Mouse (Mus musculus) left cerebral cortex, postnatal 10 days (tissue): Measurements from ENCODE around the gene P2ry6. TPM values are rescaled to one million over a fixed set of nuclear protein-coding genes. Genes with fewer than 3 reads are reported as not detected.

Experiments used
- DNase-seq, 2 experiments: peaks; one replicate each; pipeline ENCODE4 v3.0.0; 2021 to 2022; ENCODE audit warnings: low spot score in 2 of 2, mixed read lengths in 1 of 2; ENCODE audit errors: extremely low spot score in 1 of 2
- intact Hi-C: fragments of 180-260 bp; cut with DNase I; formaldehyde crosslinking; loops from one replicate; pipeline ENCODE4 v1.15.1; 2025
- total RNA-seq, 2 experiments: library from RNA; stranded (reverse); gene quantifications; 2 replicates each; pipeline ENCODE4 v1.2.3; 2021

P2ry6 gene
- total RNA-seq, 2 experiments from 2014 or later, result 3.5 to 4.0 TPM

DNA sequence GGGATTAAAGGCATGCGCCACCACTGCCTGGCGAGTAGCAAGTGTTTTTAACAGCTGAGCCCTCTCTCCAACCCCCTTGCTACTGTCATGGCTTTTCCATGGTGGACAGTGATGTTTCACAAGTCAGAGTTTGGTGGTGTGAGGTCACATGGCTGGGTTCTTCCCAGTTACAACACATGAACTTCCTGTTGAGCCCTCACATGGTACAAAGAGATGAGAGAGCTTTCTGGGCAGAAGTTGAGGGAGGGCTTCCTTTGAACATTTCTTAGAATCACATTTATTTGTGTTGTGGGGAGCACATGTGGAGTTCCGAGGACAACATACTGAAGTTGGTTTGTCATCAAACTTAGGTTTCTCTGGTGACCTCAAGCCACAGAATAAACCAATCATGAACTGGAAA lies 17.5 kb upstream of the P2ry6 start:
- no peak for DNase-seq
- intact Hi-C loops, result no loop called here

DNA sequence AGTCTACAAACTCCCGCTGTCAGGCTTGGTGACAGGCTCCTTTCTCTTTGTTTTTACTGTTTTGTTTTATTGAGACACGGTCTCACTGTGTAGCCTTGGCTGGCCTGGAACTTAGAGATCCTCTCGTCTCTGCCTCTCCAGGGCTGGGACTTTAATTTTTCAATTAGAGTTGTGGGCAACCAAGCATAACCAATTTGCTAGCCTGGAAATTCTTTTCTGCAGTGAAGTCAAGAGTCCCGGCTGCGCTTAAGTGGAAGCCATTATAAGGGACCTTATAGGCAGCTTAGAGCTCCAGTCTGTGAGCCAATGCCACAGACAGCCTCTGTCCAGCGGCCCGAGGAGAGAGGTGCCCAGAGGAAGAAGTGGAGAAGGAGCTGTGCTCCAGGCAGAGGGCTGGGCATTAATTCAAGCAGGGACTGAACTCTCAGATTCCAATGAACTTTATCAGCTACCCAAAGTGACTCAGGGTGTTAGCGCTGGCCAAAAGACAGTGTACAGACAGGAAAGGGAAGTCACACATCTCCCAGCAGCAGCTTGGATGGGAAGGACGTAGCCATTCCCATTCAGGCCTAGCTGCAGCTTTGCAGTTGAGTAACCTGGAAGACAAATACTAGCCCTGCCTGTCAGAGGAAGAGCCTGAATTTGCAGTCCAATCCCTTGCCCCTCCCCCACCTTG lies 16.3 kb upstream of the P2ry6 start:
- intact Hi-C loops, result no loop called here
- no peak for DNase-seq

DNA sequence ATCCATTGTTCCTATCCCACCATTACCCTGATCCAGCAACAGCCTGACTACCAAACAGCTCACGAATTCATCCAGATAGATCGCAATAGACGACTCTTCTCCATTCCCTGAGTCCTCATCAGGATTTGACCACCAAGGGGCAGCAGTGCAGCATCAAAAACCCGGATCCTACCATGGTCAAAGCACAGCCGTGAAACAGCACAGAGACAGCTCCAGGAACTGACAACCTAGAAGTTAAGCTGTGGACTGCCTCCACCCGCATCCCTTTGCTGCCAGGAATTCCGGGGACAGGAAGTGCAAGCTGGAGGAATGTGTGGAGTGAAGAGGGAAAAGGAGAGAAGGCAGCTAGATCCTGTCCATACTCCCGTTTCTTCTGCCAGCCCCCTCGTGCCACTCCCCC lies 13.6 kb upstream of the P2ry6 start:
- intact Hi-C loops, result loop anchor here (1.0 kb wide), 1 partner anchor 63 kb away; no protein-coding TSS in a partner anchor

DNA sequence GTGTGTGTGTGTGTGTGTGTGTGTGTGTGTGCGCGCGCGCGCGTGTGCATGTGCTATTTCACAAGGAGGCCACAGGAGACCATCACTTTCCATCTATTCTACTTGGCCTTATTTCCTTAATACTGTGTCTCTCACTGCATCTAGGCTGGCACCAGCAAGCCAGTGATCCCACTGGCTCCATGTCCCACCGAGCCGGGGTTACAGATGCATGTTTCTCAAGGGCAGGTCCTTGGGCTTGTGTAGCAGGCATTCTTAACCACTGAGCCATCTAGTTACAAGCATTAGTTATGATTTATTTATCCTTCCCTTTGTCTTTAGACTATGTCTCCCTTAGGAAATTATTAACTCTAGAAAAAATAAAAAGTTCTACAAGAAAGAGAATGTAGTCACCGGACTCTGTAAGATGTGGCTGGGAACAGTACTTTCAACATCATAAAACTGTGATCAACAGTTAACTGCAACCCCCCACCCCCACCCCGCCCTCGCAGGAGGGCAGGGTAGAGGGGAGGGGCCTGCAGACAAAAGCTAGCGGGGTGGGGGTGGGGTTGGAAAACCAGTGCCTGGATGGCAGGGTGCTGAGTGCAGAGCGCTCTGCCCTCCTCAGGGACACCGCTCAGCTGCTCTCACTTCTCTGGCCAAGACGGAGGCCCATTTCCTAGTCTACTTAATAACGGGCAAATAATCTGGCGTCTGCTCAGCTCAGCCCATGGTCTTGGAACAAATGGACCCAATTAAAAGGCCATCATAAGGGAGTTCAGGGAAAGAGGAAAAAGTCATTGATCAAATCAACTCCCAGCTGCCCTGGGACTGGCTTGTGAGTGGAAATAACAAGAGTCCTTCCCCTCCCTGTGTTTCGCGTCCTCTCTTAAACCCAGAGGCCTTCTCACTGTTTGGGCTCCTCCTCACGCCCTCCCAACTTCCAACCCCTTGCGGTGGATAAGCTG lies 10.3 kb upstream of the P2ry6 start:
- intact Hi-C loops, result no loop called here
- DNase-seq, result no peak

More for the DNA sequence above, 13.6 kb upstream of the P2ry6 start:
- peak; percentile 66 to 72 for DNase-seq

DNA sequence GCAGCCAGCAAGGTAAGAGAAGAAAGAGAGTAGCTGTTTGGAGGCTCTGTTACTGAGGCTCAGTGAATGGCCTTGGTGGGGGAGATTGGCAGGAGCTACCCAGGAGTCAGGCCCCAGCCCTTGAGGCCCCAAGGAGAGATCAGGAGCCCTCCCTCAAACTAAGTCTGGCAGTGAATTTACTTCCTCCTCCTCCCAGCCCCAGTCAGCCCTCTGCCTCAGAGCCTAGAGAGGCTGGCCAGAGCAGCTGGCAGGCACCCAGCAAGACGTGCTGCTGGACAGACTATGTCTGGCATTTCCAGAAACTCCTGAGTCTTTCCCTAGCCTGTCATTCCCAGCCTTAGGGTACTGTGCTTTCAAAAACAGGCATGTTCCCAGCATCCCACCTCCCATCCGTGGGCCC lies 4.7 kb upstream of the P2ry6 start:
- intact Hi-C loops, result no loop called here

DNA sequence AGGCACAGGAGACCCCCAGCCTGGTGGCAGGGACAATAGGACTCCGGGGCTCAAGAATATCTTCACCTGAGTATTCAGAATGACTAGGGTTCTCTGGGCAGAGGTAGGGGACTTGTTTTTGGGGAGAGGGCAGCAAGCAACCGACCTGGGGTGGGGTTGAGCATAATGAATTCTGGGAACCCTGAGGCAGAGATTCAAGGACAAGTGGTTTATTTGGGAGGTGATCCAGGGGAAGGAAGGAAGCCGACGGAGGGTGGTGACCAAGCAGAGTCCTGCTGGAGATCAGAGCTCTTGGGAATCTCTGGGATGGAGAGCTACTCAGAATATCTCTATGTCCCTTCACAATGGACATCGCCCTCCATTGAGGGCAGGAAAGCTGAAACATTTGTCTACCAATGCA lies 3.7 kb upstream of the P2ry6 start:
- intact Hi-C loops, result no loop called here

More for the DNA sequence above, 4.7 kb upstream of the P2ry6 start:
- peak; percentile 40 to 82 for DNase-seq

DNA sequence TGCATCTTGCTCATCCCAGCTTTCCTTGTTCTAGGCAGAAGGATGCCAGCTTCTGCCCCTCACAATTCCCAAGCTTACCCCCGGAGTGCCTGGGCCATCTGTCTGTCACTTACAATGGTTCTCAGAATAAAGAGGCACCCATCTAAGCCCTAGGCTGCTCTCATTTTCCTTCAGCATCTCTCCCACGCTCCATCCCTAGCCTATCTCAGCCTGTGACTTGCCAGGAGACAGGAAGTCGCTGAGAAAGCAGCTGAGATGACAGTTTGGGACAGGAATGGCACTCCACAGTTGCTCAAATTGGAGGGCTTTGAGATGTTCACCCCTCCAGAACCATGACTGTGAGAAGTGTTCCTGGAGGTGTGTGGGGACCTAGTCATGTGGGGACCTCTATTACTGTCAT lies 1.6 kb downstream of the P2ry6 start:
- intact Hi-C loops, result no loop called here
- no peak for DNase-seq

More for the DNA sequence above, 3.7 kb upstream of the P2ry6 start:
- no peak for DNase-seq

DNA sequence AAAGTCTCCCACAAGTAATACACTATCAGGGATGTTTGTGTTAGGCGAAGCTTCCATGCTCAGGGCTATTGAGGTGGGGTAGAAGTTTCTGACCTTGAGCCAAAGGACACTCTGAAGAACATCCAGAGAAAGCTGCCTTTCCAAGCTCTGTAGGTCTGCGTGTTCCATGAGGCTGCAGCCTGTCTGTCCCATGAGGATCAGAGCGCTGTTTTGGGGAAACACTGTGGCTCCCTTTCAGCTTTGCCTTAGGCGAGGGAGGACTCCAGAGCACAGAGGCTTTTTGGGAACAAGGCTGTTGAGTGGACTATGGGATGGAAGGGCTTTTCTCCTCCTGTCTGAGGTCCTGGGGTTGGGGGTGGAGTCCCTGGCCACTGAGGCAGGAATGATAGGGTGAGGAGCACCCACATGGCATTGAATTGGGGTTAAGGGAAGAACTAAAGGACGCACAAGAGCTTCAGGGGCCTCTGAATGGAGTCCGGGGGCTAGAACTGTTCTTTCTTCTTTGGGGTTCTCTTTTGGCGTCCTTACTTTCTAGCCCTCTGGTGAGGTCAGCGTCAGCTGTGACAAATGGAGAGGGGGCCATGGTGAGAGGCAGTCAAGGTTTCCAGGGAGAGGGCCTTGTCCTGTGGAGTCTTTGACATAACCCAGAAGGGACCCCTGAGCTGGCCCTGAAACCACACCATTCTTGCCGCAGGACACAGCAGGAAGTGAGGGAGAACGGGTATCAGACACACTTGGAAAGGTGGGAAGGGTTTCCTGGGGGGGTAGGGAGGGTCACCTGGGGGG lies 5.4 kb downstream of the P2ry6 start:
- DNase-seq, result no peak
- intact Hi-C loops, result no loop called here

DNA sequence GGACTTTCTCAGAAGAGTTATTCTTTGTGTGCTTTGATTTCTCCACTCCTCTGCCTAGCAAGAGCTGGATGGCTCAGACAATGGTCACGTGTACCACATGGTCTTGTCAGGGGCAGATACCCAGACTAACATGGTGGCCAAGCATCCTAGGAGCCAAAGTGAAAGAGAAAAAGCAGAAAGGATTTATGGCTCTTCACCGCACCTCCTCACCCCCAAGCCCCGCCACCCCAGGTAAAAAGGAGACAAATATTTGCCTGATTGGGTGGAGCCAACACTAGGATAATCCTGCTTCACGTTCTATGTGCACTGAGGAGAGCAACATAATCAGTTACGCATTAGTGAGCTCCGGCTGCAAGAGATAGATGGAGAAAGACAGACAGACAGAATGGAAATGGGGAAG lies 6.1 kb downstream of the P2ry6 start:
- intact Hi-C loops, result no loop called here
- DNase-seq, result no peak

DNA sequence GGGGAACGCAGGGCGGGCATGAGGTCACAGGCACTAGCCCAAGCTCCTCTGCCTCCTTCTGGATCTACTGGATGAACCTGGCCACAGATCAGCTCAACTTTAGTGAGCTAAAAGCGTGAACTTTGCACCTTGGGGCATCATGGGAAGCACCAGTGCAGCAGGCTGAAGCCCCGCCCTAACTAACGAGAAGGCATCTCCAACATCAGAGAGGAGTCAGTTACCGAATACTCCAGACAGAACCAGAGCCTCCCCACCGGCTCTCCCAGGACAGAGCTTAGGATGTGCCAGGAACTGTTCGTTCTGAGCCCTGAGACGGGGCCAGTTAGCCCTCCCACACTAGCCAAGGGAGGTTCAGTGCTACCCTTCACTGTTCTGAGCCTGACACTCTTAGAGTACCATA lies 6.6 kb downstream of the P2ry6 start:
- intact Hi-C loops, result no loop called here

DNA sequence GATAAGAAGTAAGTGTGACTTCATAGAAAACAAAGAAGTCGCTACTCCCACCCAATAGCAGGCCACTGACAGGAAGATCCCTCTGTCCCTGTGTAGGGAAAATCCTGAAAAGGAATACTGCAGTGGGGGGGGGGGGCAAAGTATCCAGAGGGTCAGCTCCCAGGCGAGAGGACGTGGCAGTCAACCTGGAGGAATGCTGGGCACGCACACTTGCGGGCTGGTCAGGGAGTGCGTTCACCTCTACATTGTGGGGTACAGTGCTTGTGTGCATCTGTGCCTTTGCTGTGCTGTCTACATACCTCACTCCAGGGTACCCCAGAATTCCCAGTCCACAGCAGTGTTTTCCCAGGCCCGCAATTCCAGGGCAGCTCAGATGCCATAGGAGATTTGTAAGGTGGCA lies 8.4 kb downstream of the P2ry6 start:
- no peak for DNase-seq
- intact Hi-C loops, result no loop called here

More for the DNA sequence above, 6.6 kb downstream of the P2ry6 start:
- DNase-seq, result no peak

DNA sequence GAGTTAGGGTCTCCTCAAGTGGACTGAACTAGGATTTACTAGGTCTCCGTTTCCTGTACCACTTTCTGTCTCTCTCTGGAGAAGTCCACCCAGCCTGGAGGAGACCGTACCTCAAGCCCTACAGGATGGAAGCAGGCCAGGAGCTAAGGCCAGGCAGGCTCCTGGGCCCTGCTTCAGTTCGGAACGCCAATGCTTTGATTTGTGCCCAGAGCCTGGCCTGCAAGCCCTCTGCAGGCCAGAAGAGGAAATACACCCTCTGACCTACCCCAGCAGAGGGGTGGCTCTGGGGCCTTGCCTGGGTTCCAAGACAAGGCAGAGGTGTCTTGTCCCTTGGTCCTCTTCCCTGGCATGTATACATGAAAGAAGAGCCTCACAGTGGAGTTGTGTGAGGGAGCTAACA lies 9.4 kb downstream of the P2ry6 start:
- DNase-seq, result peak in 1 of 2 experiments; percentile 16
- intact Hi-C loops, result no loop called here

DNA sequence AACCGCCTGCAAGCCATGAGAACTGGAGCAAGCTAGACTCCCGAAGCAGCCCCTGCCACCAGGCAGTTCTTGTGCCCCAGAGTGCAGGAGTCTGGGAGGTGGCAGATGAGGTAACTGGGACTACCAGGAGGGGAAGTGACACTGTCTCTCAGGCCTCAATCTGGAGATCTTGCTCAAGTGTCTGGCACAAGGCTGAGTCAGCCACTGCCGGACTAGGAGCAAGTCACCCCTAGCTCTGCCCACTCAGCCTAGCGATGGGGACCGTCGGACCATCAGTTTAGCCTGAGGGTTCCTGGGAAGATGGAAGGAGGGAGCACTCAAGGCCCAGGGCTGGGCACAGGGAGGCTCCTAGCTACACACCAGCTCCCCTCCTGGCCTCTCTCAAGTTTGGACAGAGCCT lies 10.2 kb downstream of the P2ry6 start:
- intact Hi-C loops, result no loop called here
- DNase-seq, result no peak

DNA sequence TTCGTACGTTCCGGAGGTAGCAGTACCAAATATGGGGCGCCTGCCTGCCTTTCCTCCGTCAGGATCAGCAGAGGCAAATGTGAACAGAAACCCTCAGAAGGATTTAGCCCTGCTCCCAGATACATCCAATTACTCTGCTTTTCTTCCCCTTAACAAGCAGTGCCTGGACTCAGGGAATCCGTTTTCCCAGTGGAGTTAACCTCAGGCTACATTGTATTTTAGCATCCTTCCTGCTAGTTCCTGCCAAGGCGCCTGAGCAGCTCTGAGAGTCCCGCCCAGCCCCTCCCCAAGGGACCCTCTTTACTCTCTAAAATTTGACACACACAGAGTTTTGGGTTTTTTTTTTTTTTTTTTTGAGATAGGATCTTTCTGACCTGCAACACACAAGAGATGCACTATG lies 11.1 kb downstream of the P2ry6 start:
- no peak for DNase-seq
- intact Hi-C loops, result no loop called here

DNA sequence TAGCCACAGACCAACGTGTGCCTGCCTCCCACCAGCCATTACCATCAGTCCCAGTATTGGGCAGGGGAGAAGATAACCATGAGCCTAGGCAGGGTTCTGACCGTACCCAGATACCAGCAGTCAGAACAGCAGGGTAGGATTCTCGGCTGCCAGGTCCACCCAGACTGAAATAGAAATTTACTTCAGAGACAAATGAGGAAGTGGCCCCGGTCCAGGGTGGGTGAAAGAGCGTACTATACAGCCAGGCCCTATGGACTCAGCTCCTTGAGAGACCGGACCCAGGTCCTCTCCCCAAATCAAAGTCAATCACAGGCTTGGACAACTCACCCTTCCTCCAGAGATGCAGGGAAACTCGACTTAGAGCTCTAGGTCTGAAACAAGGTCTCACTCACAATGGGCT lies 13.3 kb downstream of the P2ry6 start:
- intact Hi-C loops, result no loop called here
- DNase-seq, result peak in 1 of 2 experiments; percentile 41

DNA sequence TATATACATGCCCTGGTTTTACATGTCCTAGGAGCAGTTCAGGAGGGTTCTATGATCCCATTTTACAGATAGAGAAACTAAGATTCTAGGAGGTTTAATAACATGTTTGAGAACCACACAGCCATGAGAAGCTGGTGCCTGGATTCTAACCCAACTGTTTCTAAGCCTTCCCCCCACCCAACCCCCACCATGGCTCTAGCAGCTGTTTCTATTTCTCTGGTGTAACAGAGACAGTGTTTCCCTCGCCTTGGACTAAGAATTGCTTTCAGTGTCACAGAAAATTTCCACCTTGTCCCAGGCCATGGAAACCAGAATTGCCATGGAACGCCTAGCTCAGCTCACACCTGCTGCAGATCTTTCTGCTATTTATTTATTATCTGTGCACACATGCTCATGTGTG lies 14.0 kb downstream of the P2ry6 start:
- DNase-seq, result no peak
- intact Hi-C loops, result no loop called here

DNA sequence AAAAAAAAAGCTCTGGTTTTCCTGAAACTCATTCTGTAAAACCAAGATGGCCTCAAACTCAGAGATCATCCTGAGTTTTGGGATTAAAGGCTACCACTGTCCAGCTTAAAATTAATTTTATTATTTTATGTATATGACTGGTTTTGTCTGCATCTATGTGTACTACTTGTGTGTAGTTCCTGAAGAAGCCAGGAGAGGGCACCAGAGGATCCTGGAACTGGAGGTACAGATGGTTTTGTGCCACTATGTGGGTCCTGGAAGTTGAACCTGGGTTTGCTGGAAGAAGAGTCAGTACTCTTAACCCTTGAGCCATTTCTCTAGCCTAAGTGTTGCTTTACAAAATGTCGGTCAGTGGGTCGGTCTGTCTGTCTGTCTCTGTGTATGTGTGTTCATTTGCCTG lies 16.0 kb downstream of the P2ry6 start:
- no peak for DNase-seq
- intact Hi-C loops, result no loop called here

DNA sequence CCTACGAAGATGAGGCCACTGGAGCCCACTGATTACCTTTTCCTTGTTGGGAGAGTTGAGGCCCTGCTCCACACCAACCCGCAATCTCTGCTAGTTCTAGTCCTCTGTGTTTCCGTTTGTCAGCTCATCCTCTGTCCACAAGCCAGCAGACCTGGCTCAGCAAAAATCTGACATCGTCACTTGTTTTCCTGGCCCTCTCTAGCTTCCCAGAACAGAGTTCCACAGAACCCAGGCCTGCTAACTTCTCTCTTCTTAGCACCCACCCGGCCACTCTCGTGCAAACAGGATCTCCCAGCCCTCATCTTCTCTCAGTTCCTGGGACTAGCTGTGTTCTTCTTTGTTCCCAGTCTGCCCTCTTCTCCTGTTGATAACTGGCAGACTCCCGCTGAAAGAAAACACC lies 21.8 kb downstream of the P2ry6 start:
- intact Hi-C loops, result no loop called here

DNA sequence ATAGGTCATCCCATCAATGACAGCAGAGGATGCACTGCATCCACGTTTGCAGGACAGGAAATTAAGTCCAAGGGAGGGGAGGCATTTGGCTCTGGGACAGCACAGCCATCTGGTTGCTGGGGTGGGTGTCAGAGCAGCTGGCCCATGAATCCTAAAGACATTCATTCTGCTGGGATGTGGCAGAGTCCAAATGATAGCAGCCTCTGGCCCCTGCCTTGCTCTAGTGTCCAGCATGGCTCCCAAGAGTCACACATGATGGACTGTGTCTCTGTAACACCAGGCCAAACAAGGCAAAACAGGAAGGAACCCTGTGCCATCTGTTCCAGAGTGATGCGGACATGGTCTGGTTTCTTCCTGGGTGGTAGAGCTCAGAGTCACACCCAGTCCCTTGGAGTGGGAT lies 22.5 kb downstream of the P2ry6 start:
- intact Hi-C loops, result no loop called here
- DNase-seq, result no peak

More for the DNA sequence above, 21.8 kb downstream of the P2ry6 start:
- DNase-seq, result no peak
